Mouse (Mus musculus): ENCODE measurements around the gene Adrb1.

The Adrb1 gene

GRCm38 (mm10) chr19:56703238-56704097 lies 18.5 kb upstream of the Adrb1 start:
- DNase-seq (ENCODE audit: extremely low spot score): no peak

GRCm38 (mm10) chr19:56705026-56705675 lies 16.8 kb upstream of the Adrb1 start:
- DNase-seq (ENCODE audit: extremely low spot score): no peak

- DNase-seq (ENCODE audit: extremely low spot score): no peak
Measured at GRCm38 (mm10) chr19:56708794-56709193, 13.2 kb upstream of the Adrb1 start.

- DNase-seq (ENCODE audit: extremely low spot score): no peak
Measured at GRCm38 (mm10) chr19:56710131-56710905, 11.7 kb upstream of the Adrb1 start.

- DNase-seq (ENCODE audit: extremely low spot score): no peak
Measured at GRCm38 (mm10) chr19:56713613-56714012, 8.4 kb upstream of the Adrb1 start.

GRCm38 (mm10) chr19:56714661-56715170 lies 7.3 kb upstream of the Adrb1 start:
- no peak for DNase-seq (ENCODE audit: extremely low spot score)

GRCm38 (mm10) chr19:56718046-56718445 lies 4.0 kb upstream of the Adrb1 start:
- DNase-seq (ENCODE audit: extremely low spot score): no peak

GRCm38 (mm10) chr19:56720882-56721281 lies 1.1 kb upstream of the Adrb1 start:
- DNase-seq (ENCODE audit: extremely low spot score): no peak

- no peak for DNase-seq (ENCODE audit: extremely low spot score)
Measured at GRCm38 (mm10) chr19:56722291-56722707, 300 bp downstream of the Adrb1 start.

GRCm38 (mm10) chr19:56722711-56723330 lies 822 bp downstream of the Adrb1 start:
- DNase-seq (ENCODE audit: extremely low spot score): peak; percentile 57

GRCm38 (mm10) chr19:56723331-56724125 lies 1.5 kb downstream of the Adrb1 start:
- peak; percentile 56 for DNase-seq (ENCODE audit: extremely low spot score)

GRCm38 (mm10) chr19:56724126-56724597 lies 2.2 kb downstream of the Adrb1 start:
- no peak for DNase-seq (ENCODE audit: extremely low spot score)

GRCm38 (mm10) chr19:56727170-56727877 lies 5.3 kb downstream of the Adrb1 start:
- no peak for DNase-seq (ENCODE audit: extremely low spot score)

GRCm38 (mm10) chr19:56734033-56734572 lies 12.1 kb downstream of the Adrb1 start:
- no peak for DNase-seq (ENCODE audit: extremely low spot score)

- no peak for DNase-seq (ENCODE audit: extremely low spot score)
Measured at GRCm38 (mm10) chr19:56735747-56736146, 13.7 kb downstream of the Adrb1 start.

GRCm38 (mm10) chr19:56736287-56736686 lies 14.3 kb downstream of the Adrb1 start:
- DNase-seq (ENCODE audit: extremely low spot score): no peak

GRCm38 (mm10) chr19:56745061-56745460 lies 23.1 kb downstream of the Adrb1 start:
- peak; percentile 24 for DNase-seq (ENCODE audit: extremely low spot score)

GRCm38 (mm10) chr19:56745528-56745927 lies 23.5 kb downstream of the Adrb1 start:
- DNase-seq (ENCODE audit: extremely low spot score): no peak

- no peak for DNase-seq (ENCODE audit: extremely low spot score)
Measured at GRCm38 (mm10) chr19:56746618-56747017, 24.6 kb downstream of the Adrb1 start.

- DNase-seq (ENCODE audit: extremely low spot score): no peak
Measured at GRCm38 (mm10) chr19:56747878-56748277, 25.9 kb downstream of the Adrb1 start.
